Mouse (Mus musculus): Measurements from ENCODE around the gene Abhd13. TPM values are rescaled to one million over a fixed set of nuclear protein-coding genes. Genes with fewer than 3 reads are reported as not detected.

The Abhd13 gene
- total RNA-seq, 2 experiments from 2014 or later, result 27.6 to 29.6 TPM

GRCm38 (mm10) chr8:9975898-9976611 is 1.5 kb upstream of the Abhd13 start:
- intact Hi-C loops (cut with DNase I), result loop anchor here (2.0 to 10.0 kb wide), 6 partner anchors 71 to 1579 kb away; partner anchors contain the start of genes Cars2 and Ing1
- DNase-seq (ENCODE audit: extremely low spot score in 1 of 2, low spot score in 2 of 2), result peak; percentile 99
- H3K27ac ChIP-seq, result peak overlapping the region; percentile 65
- peak; percentile 83 for TF ChIP-seq CTCF (IDR thresholded peaks at IDR 0.05)
- peak overlapping the region; percentile 55 for H3K4me3 ChIP-seq

- Histone ChIP-seq H3K4me3 (peak overlapping the region; percentile 63), H3K27ac (peak overlapping the region; percentile 56; the same call in 1 of the 2 replicates)
- no peak for TF ChIP-seq CTCF (IDR thresholded peaks at IDR 0.05)
- DNase-seq (ENCODE audit: extremely low spot score in 1 of 2, low spot score in 2 of 2), result no peak
- intact Hi-C loops (cut with DNase I), result loop anchor here (2.0 to 10.0 kb wide), 6 partner anchors 70 to 1578 kb away; partner anchors contain the start of genes Cars2 and Ing1
These were observed 491 bp upstream of the Abhd13 start for GRCm38 (mm10) chr8:9977016-9977415.

DNA sequence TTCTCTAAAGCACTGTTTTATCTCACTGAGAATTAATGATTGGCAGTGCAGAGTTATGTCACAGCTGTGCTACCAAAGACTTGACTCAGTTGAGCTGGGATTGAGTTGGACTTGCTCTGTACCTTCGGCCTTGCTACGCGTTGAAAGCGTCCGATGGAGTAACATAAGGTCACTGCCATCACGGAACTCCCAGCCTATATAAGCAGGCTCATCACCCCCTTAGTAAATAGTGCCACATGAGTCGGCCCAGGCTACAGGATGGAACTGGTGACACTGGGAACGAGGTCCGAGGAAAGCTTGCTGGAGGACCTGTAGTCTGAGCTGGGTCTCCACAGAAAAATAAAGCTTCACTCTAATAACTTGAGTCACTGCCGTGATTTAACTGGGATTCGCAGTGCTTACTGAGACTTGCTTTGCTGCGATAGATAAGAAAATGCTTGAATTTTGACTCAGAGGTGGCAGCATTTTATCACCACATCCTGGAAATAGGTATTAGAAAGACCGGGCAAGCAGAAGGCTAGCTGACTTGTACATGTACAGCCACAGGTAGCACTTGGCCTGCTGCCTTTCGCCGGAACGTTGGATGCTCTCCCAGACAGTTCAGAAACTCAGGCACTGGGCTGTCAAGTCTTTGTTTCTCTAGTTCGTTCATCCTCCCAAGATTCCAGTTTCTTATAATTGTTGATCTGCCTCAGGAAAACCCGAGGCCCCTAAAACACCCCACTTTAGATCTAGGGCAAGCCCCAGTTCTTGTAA is 1.1 kb downstream of the Abhd13 start:
- no peak for TF ChIP-seq CTCF (IDR thresholded peaks at IDR 0.05)
- DNase-seq (ENCODE audit: extremely low spot score in 1 of 2, low spot score in 2 of 2), result no peak
- Histone ChIP-seq H3K27ac (no peak overlapping the region), H3K4me3 (peak overlapping the region; percentile 63)
- intact Hi-C loops (cut with DNase I), result loop anchor here (5.0 to 10.0 kb wide), 4 partner anchors 69 to 1576 kb away; partner anchors contain the start of genes Cars2 and Ing1

DNA sequence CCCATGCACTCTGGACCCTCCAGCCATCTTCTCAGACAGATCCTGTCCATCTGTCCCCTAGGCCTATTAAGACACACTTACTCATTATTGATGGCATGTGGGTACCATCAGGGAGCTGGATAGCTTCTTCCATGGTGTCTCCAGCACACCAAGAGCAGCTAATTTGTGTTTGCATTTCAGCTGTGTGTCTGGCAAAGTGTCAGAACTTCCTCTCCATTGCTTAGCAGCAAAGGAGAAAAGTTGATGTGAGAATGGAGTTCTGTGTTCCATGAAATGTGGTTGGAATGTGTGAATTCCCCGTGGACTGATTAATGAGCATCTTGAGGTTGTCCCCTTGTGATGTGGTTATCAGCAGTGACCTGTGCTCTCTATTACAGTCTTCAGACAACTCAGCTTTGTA is 2.2 kb downstream of the Abhd13 start:
- intact Hi-C loops (cut with DNase I), result loop anchor here (5.0 to 10.0 kb wide), 4 partner anchors 68 to 1575 kb away; partner anchors contain the start of genes Cars2 and Ing1
- DNase-seq (ENCODE audit: extremely low spot score in 1 of 2, low spot score in 2 of 2), result no peak

GRCm38 (mm10) chr8:9980188-9980587 is 2.7 kb downstream of the Abhd13 start:
- TF ChIP-seq CTCF (IDR thresholded peaks at IDR 0.05), result no peak
- intact Hi-C loops (cut with DNase I), result no loop called here
- H3K4me3 ChIP-seq, result no peak overlapping the region
- DNase-seq (ENCODE audit: extremely low spot score in 1 of 2, low spot score in 2 of 2), result no peak
- H3K27ac ChIP-seq, result no peak overlapping the region

More for the DNA sequence above, 2.2 kb downstream of the Abhd13 start:
- TF ChIP-seq CTCF (IDR thresholded peaks at IDR 0.05), result no peak
- Histone ChIP-seq H3K27ac (no peak overlapping the region), H3K4me3 (no peak overlapping the region)

- peak in 1 of 2 experiments; percentile 19 for DNase-seq (ENCODE audit: extremely low spot score in 1 of 2, low spot score in 2 of 2)
- Histone ChIP-seq H3K27ac (no peak overlapping the region), H3K4me3 (no peak overlapping the region)
- intact Hi-C loops (cut with DNase I), result no loop called here
- TF ChIP-seq CTCF (IDR thresholded peaks at IDR 0.05), result no peak
These were observed 26.6 kb downstream of the Abhd13 start for GRCm38 (mm10) chr8:10004115-10004514.

- no peak for TF ChIP-seq CTCF (IDR thresholded peaks at IDR 0.05)
- intact Hi-C loops (cut with DNase I), result no loop called here
- no peak for DNase-seq (ENCODE audit: extremely low spot score in 1 of 2, low spot score in 2 of 2)
- Histone ChIP-seq H3K27ac (peak within 1 kb of the TSS; percentile 24; the same call in 1 of the 2 replicates), H3K4me3 (peak within 1 kb of the TSS; percentile 43)
These were observed 28.9 kb downstream of the Abhd13 start, which contains the start of gene Tnfsf13b for GRCm38 (mm10) chr8:10006156-10006985. Gene Tnfsf13b, plus strand, starts transcription at chr8:10006467.

DNA sequence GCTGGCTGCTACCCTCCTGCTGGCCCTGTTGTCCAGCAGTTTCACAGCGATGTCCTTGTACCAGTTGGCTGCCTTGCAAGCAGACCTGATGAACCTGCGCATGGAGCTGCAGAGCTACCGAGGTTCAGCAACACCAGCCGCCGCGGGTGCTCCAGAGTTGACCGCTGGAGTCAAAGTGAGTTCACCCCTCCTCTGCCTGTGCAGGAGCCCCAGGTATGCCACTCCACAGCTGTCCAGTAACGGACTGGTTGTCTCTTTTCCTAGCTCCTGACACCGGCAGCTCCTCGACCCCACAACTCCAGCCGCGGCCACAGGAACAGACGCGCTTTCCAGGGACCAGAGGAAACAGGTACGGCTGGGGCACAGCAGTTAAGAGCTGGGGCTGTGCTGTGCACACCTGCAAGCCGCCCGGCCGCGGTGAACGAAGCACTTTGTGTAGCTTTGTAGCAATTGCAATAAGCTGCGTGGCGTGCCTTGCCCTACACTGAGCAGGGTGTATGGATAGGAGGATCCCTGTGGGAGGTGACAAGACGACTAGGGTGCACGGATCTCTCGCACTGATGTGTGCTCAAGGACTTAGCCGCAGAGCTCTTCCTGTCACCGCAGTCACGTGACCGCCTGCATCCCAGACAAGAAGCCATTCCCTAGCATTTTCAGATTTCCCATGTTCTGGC is 29.6 kb downstream of the Abhd13 start:
- Histone ChIP-seq H3K4me3 (peak overlapping the region; percentile 43), H3K27ac (peak overlapping the region; percentile 24; the same call in 1 of the 2 replicates)
- intact Hi-C loops (cut with DNase I), result no loop called here
- peak; percentile 28 to 41 for DNase-seq (ENCODE audit: extremely low spot score in 1 of 2, low spot score in 2 of 2)
- no peak for TF ChIP-seq CTCF (IDR thresholded peaks at IDR 0.05)

DNA sequence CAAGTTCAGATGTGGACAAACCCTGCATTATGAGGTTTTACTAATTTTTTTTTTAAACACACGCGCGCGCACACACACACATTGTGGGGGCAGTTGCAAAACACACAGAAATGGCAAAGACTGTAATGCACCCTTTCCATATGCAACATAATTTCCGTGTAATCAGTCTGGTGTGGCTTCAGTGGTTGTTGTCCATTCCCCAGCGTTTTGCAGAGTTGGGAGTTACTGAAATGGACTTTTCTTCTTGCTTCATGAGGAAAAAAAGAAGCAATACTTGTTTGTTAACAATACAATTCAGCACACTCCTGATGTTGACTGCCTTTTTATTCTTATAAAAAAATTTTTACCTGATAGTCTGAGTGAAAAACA is 30.1 kb downstream of the Abhd13 start:
- H3K27ac ChIP-seq, result no peak overlapping the region; the same call in 1 of the 2 replicates
- peak overlapping the region; percentile 43 for H3K4me3 ChIP-seq
- DNase-seq (ENCODE audit: extremely low spot score in 1 of 2, low spot score in 2 of 2), result no peak
- intact Hi-C loops (cut with DNase I), result no loop called here
- TF ChIP-seq CTCF (IDR thresholded peaks at IDR 0.05), result no peak

DNA sequence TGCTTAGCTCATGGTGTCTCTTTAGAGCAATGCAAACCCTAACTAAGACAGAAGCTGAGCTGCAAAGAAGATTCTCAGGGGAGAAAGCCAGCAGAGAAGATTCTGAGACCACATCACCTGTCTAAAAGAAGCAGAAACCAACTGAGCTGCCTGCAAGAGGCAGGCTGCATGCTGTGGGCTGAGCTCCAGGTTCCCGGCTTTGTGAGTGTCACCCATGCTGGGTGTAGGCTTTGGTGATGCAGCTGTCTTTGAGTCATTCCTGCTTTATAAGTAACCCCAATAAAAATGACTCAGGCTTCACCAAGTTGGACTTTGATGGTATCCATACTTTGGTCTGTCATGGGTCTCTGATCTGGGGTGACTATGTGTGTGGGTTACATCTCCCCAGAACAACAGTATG is 38.7 kb downstream of the Abhd13 start:
- DNase-seq (ENCODE audit: extremely low spot score in 1 of 2, low spot score in 2 of 2), result no peak
- Histone ChIP-seq H3K4me3 (no peak overlapping the region), H3K27ac (no peak overlapping the region)
- intact Hi-C loops (cut with DNase I), result no loop called here
- TF ChIP-seq CTCF (IDR thresholded peaks at IDR 0.05), result no peak

DNA sequence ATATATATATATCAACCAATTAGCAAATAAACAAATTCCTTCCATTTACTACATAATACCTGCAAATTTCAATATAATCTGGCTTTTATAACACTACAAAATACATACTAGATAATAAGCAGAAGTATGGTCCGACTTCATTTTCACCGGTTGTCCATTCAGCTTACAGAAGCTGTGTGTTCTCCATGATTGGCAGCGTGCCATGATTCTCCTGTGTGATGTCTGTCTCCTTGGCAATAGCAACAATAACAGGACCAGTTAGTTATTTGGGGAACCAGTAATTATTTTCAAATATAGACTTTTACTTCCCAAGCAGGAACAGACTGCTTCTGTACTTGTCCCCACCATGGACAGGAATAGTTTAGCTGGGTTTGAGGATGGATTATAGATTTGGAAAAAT is 39.7 kb downstream of the Abhd13 start:
- no peak for TF ChIP-seq CTCF (IDR thresholded peaks at IDR 0.05)
- Histone ChIP-seq H3K27ac (no peak overlapping the region), H3K4me3 (no peak overlapping the region)
- intact Hi-C loops (cut with DNase I), result no loop called here
- peak in 1 of 2 experiments; percentile 20 for DNase-seq (ENCODE audit: extremely low spot score in 1 of 2, low spot score in 2 of 2)

Data from left cerebral cortex, adult 2 months (tissue).